Mouse (Mus musculus) limb, embryonic 10.5 days (tissue): ENCODE results near the gene Mmp14. TPM values are rescaled to one million over a fixed set of nuclear protein-coding genes. Genes with fewer than 3 reads are reported as not detected.
A peak's percentile ranks its signal among the peaks of the same experiment; 100 is the strongest.

ENCODE experiments used
- DNase-seq: peaks from one replicate; pipeline ENCODE4 v3.0.0-alpha.2; 2017; ENCODE audit warnings: low spot score
- H3K27ac ChIP-seq: fragments of 300-500 bp; sonication (generic); 2 replicates; pipeline ENCODE4 v1.5.1; 2016; ENCODE audit warnings: mild to moderate bottlenecking
- H3K27me3 ChIP-seq: fragments of 300-500 bp; sonication (generic); 2 replicates; pipeline ENCODE4 v1.6.1; 2016; ENCODE audit warnings: low read depth, mild to moderate bottlenecking; ENCODE audit not compliant: poor library complexity, severe bottlenecking
- H3K36me3 ChIP-seq: fragments of 300-500 bp; sonication (generic); 2 replicates; pipeline ENCODE4 v1.6.1; 2016; ENCODE audit warnings: mild to moderate bottlenecking, moderate library complexity
- H3K4me1 ChIP-seq: fragments of 300-500 bp; sonication (generic); 2 replicates; pipeline ENCODE4 v1.6.1; 2016
- H3K4me3 ChIP-seq: fragments of 300-500 bp; sonication (generic); 2 replicates; pipeline ENCODE4 v1.5.1; 2016; ENCODE audit warnings: mild to moderate bottlenecking, moderate library complexity
- H3K9me3 ChIP-seq: fragments of 300-500 bp; sonication (generic); replicated peaks from 2 replicates; pipeline ENCODE4 v1.6.1; 2016; ENCODE audit warnings: mild to moderate bottlenecking
- WGBS: fragments of 180-500 bp; shearing (Covaris S2); methylation state at CpG from one replicate; pipeline ENCODE4 v1.1.7; 2016; 5-methylcytosine and 5-hydroxymethylcytosine counted together
- polyA plus RNA-seq: library from polyadenylated mRNA; unstranded; fragments of >200 nt; fragmentation: Nextera tagmentation; extraction: Ambion mirVana; gene quantifications from 2 replicates; pipeline ENCODE4 v1.2.1, GENCODE M21; 2016

Gene Mmp14
- polyA plus RNA-seq, 1 experiment from 2014 or later, result 84.7 TPM

DNA sequence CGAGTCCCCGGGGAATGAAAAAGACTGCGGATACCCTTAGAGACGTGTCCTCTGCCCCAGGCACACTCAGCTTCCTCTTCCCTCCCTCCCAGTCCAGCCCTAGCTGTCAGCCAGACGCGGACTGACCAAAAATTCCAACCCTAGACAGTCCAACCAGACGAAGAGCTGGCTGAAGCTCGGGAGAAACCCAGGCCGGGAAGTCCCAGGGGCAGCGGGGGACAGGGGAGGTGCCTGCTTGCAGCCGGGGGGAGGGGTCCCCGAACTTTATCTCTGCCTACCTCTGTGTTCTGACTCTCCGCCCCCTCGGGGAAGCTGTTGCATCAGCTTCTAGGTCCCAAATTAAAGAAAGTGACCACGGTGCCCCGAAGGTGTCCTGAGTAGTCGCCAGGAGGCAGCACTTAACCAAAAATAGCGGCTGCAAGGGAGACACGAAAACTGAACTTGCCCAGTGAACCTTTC, 13.8 kb upstream of the Mmp14 start, which contains the start of gene Slc7a7:
Slc7a7 (minus strand) TSS at position 158 of the 459 bp plus-strand sequence.
- Histone ChIP-seq H3K4me1 (peaks cover 40% of the 10 kb centered on the region), H3K4me3 (peak within 1 kb of the TSS; percentile 34), H3K36me3 (no peaks in the 10 kb centered on the region), H3K9me3 (no peaks in the 10 kb centered on the region), H3K27me3 (peaks cover 19% of the 10 kb centered on the region), H3K27ac (peak within 1 kb of the TSS; percentile 38; the same call in 1 of the 2 replicates)
- WGBS, result 6% methylated on average over 19 of the region's 19 CpGs
- DNase-seq, result peak; percentile 58

DNA sequence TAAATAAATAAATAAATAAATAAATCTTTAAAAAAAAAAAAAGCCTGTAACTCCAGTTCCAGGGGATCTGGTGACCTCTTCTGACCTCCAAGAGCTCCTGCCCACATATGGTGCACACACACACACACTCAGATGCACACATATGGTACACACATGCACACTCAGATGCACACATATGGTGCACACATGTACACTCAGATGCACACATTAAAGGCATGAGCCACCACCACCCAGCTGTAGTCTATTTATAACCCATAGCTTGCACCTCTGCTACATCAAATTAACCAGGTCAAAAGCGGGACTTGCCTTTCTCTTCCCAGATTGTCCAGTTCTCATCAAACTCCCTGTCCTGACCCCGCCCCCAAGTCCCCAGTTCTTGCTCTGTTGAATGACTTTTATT, 10.4 kb upstream of the Mmp14 start:
- peak; percentile 58 for DNase-seq
- Histone ChIP-seq H3K4me3 (no peak overlapping the region), H3K9me3 (no peaks in the 10 kb centered on the region), H3K27me3 (peaks cover 17% of the 10 kb centered on the region), H3K27ac (no peak overlapping the region), H3K4me1 (peaks cover 8% of the 10 kb centered on the region), H3K36me3 (no peaks in the 10 kb centered on the region)
- WGBS, result 52% methylated on average over 2 of the region's 2 CpGs

DNA sequence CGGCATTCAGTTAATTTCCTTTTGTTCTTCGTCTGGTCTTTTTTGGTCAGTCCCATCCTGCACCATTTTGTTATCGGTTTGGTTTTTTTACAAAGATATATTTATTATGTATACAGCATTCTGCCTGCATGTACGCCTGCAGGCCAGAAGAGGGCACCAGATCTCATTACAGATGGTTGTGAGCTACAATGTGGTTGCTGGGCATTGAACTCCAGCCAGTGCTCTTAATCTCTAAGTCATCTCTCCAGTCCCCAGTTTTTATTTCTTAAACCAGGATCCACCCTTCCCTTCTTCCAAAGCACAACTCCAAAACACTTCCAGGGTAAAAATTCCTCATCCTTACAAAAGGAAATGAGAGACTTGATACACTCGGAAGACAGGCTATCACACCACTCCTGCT, 8.0 kb upstream of the Mmp14 start:
- Histone ChIP-seq H3K27me3 (no peaks in the 10 kb centered on the region), H3K9me3 (no peaks in the 10 kb centered on the region), H3K36me3 (peaks cover 5% of the 10 kb centered on the region), H3K4me1 (peaks cover 12% of the 10 kb centered on the region), H3K27ac (no peak overlapping the region), H3K4me3 (no peak overlapping the region)
- DNase-seq, result no peak
- WGBS, result 66% methylated on average over 5 of the region's 5 CpGs

DNA sequence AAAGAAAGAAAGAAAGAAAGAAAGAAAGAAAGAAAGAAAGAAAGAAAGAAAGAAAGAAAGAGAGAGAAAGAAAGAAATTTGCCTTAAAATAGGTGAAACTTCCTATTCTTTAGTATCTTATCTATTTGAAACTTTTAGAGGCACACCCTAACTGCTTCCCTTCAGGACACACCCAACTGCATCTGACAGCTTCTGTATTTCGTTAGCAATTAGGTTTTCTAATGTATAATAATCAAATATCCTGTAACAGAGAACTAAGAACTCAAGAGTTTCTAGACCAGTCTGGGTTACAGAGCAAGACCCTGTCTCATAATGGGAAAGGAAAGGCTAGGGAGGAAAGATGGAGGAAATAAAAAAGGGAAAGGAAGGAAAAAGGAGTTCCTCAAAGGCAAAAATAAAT, 6.8 kb upstream of the Mmp14 start:
- 95% methylated on average over 1 of the region's 1 CpGs for WGBS

DNA sequence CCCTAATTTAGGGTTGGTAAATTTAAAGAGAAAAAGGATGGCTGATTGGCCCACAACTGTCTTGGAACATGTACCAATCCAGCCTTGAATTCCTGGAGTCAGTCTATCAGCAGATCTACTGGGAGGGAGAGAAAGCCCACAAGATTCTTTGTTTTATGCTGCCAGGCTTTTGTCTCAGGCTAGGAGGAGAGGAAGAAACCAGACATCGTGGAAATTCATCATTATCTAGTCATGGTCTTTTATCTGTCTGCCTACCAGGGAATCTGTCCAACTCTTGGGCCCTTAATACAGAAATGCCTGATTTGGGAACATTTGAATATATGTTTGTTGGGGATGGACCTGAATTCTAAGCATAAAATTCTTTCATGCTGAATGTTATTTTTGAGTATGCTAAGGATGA, 5.9 kb upstream of the Mmp14 start:
- no peaks in the 10 kb centered on the region for H3K27me3 ChIP-seq
- H3K36me3 ChIP-seq, result peaks cover 20% of the 10 kb centered on the region
- 95% methylated on average over 1 of the region's 1 CpGs for WGBS
- no peak overlapping the region for H3K27ac ChIP-seq
- no peak overlapping the region for H3K4me3 ChIP-seq
- peaks cover 26% of the 10 kb centered on the region for H3K4me1 ChIP-seq
- H3K9me3 ChIP-seq, result no peaks in the 10 kb centered on the region
- DNase-seq, result no peak

More for the DNA sequence above, 6.8 kb upstream of the Mmp14 start:
- H3K4me3 ChIP-seq, result no peak overlapping the region
- peaks cover 16% of the 10 kb centered on the region for H3K36me3 ChIP-seq
- peaks cover 17% of the 10 kb centered on the region for H3K4me1 ChIP-seq
- no peaks in the 10 kb centered on the region for H3K9me3 ChIP-seq
- no peak overlapping the region for H3K27ac ChIP-seq
- DNase-seq, result no peak
- no peaks in the 10 kb centered on the region for H3K27me3 ChIP-seq

DNA sequence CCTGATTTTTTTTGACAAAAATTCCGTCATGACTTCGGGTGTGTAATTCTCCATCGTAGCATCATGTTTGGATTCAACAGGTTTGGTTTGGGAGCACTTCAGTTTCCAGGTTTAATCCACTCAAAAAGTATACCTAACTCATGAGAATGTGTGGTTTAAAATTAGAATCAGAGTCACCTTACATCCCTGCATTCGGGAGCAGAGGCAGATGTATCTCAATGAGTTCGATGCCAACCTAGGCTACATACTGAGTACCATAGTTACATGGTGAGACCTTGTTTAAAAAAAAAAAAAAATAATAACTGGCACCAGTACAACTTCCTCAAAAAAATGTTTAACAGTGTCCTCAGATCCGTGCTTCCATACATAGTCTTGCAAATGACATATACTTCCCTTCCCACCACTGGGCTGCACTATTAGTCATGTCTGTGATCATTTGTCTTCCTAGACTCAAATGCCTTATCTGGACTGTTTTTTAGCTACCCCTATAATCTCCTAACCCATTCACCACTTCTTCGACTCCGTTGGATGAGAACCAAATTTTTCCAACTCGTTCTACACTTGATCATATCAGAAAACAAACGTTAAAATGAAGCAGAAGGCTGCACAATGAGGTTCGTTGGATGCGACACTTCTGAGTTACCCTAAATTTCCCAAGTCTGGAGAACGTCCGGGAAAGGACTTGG, 5.3 kb upstream of the Mmp14 start:
- Histone ChIP-seq H3K4me1 (peaks cover 32% of the 10 kb centered on the region), H3K36me3 (peaks cover 20% of the 10 kb centered on the region), H3K9me3 (no peaks in the 10 kb centered on the region), H3K27me3 (no peaks in the 10 kb centered on the region), H3K27ac (peak overlapping the region; percentile 92), H3K4me3 (peak overlapping the region; percentile 93)
- DNase-seq, result no peak
- 35% methylated on average over 14 of the region's 14 CpGs for WGBS

DNA sequence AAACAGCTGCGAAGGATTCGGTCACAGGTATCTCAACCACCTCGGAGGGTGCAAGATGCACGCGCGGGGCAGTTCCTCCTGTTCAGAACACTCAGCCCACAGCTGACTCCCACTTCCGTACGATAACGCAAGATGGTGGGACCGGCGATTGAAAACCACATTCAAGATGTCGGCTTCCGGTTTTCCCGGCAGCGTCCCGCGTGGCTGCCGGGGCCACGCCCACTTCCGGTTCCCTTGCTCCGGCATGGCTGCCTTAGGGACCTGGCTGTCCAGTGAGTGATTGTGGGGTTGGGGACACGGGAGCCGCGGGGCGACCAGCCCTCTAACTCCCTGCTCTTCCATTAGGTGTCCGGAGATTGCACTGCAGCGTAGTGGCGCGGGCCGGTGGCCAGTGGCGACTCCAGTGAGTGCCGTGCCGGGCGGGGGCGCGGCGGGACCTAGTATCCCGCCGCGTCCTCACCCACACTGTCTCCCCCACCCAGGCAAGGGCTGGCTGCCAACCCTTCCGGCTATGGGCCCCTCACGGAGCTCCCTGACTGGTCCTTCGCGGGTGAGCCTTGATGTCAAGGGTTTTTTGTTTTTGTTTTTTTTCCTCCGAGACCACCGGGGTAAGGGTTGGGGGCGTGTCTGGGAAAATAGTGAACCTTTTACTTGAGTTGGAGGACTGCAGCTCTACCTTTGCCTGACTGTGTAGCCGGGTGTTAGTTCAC, 4.6 kb upstream of the Mmp14 start, which contains the start of gene Mrpl52:
Mrpl52 (plus strand) TSS at position 221 of the 710 bp plus-strand sequence.
- under 1% methylated on average over 48 of the region's 48 CpGs for WGBS
- peak; percentile 98 for DNase-seq
- Histone ChIP-seq H3K36me3 (peaks cover 20% of the 10 kb centered on the region), H3K27ac (peak within 1 kb of the TSS; percentile 92), H3K4me3 (peak within 1 kb of the TSS; percentile 93), H3K9me3 (no peaks in the 10 kb centered on the region), H3K4me1 (peaks cover 35% of the 10 kb centered on the region), H3K27me3 (no peaks in the 10 kb centered on the region)

DNA sequence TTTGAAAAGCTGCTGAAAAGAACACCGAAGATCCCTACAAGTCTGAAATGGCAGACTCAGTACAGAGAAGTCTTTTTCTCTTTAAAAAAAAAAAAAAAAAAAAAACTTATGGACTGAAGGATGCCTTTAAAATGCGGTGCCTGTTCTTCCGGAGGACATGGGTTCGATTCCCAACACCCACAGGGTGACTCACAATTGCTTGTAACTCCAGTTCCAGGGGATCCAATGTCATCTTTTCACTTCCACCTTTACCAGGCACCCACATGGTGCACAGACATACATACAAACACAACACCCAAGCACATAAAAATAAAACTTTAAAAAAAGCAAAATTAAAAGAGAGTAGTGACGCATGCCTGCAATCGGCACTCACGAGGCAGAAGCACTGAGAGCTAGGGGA, 3.7 kb upstream of the Mmp14 start:
- no peaks in the 10 kb centered on the region for H3K27me3 ChIP-seq
- WGBS, result 96% methylated on average over 7 of the region's 7 CpGs
- H3K36me3 ChIP-seq, result peaks cover 20% of the 10 kb centered on the region
- no peak for DNase-seq
- no peaks in the 10 kb centered on the region for H3K9me3 ChIP-seq
- H3K27ac ChIP-seq, result no peak overlapping the region
- H3K4me3 ChIP-seq, result peak overlapping the region; percentile 93
- H3K4me1 ChIP-seq, result peaks cover 42% of the 10 kb centered on the region

DNA sequence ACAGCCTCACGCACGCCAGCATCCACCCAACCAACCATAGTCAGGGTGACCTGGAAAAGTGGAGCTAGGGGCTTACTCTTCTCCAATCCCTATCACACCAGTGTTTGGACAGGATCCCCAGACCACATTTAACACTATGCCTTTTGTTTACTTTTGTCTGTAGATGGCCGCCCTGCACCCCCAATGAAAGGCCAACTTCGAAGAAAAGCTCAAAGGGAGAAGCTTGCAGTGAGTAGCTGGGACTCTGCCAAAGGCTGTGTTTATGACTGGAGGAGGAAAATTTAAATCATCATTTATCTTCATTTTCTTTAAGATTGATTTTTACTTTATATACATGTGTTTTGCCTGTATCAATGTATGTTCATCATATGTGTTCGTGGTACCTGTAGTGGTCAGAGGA, 3.0 kb upstream of the Mmp14 start:
- Histone ChIP-seq H3K9me3 (no peaks in the 10 kb centered on the region), H3K27me3 (no peaks in the 10 kb centered on the region), H3K36me3 (peaks cover 20% of the 10 kb centered on the region), H3K4me1 (peaks cover 49% of the 10 kb centered on the region), H3K4me3 (0 out of 2 replicates have a peak overlapping the region, but pooled peaks have one; percentile 10), H3K27ac (no peak overlapping the region)
- WGBS, result 96% methylated on average over 5 of the region's 5 CpGs
- no peak for DNase-seq

DNA sequence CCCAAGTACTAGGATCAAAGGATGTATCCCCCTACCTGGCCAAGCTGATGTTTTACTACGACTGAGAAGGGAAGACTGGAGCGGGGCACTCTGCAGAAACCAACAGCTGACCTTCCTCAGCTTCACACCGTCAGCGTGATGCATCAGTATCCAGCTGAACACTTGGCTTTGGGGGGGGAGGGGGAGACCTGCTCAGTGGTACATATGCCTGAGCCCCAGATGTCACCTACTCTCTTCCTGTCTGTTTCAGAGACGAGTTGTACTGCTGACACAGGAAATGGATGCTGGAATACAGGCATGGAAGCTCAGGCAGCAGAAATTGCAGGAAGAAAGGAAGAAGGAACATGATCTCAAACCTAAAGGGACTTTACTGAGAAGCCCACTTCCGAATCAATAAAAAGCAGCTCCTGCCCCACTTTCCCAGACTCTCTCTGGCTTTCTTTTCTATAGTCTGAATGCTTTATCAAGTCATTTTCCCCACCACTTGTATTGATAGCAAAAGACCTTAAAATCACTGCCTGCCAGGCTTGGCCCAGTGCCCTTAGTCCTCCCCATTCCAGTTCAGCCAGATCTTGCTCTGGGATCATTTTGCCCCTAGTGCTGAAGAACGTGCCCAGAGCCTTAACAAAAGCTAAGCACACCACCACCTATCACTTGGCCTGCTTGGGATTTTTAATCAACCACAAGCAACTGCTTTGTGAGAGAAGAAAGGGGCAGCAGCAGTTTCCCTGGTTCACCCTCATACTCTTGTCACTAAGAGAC, 1.9 kb upstream of the Mmp14 start:
- peak overlapping the region; percentile 96 for H3K27ac ChIP-seq
- 63% methylated on average over 7 of the region's 7 CpGs for WGBS
- no peaks in the 10 kb centered on the region for H3K9me3 ChIP-seq
- no peaks in the 10 kb centered on the region for H3K27me3 ChIP-seq
- peak overlapping the region; percentile 84 for H3K4me3 ChIP-seq
- peaks cover 60% of the 10 kb centered on the region for H3K4me1 ChIP-seq
- peaks cover 28% of the 10 kb centered on the region for H3K36me3 ChIP-seq
- DNase-seq, result no peak

DNA sequence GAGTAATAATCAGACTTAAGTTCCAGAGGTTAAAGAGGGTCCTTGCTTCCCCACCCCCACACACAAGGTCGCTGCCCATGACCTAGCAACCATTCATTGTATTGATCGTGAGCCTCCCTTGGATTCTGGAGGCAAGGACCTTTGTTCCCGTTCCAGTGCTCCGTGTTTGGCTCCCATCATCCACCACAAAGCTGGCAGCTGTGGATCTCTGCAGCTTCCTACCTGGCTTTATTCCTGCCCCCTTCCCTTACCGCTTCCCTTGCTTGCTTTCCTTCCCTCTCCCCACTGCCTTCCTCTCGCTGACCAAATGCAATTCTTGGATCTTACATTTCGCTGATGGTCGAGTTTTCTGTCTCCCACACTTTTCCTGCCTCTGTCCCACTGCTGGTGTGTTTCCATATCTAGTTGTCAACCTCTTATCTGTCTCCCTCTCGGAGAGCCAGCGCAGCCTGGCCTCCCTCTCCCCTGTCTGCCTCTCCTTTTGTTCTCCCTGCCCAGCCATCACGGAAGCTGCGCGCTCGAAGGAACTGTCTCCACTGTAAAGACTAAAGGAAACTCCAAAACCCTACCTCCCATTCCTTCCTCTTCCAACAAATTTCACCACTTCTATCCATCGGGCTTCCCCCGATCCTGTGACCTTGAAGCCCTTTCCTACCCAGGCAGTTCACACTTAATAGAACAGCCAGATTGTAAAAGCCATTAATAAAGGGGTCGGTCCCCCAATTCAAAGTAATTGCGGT, 836 bp upstream of the Mmp14 start:
- Histone ChIP-seq H3K27me3 (no peaks in the 10 kb centered on the region), H3K36me3 (peaks cover 38% of the 10 kb centered on the region), H3K27ac (peak overlapping the region; percentile 96), H3K9me3 (no peaks in the 10 kb centered on the region), H3K4me1 (peaks cover 67% of the 10 kb centered on the region), H3K4me3 (peak overlapping the region; percentile 84)
- 5% methylated on average over 18 of the region's 18 CpGs for WGBS
- DNase-seq, result peak; percentile 64
